Mouse (Mus musculus): ENCODE measurements around the gene Ddo.

Ddo gene

DNA sequence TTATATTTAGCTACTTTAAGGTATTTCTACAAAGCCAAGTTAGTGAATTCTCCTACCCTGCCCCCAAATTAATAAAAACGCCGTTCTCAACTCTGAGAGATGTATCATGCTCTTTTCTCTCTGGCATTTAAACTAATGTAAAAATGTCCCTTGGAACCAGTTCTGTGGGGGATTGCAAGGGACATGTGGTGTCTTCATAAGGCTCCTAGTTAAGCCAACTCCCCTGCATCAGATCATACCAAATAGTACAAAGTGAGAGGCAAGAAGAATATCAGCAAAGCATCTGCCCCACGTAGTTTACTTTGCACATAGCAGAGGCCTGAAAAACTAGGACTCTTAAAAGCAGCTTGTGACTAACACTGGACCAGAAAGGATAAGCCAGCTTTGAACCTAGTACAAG is 86.9 kb downstream of the Ddo start:
- DNase-seq (ENCODE audit: low spot score in 2 of 2): no peak

DNA sequence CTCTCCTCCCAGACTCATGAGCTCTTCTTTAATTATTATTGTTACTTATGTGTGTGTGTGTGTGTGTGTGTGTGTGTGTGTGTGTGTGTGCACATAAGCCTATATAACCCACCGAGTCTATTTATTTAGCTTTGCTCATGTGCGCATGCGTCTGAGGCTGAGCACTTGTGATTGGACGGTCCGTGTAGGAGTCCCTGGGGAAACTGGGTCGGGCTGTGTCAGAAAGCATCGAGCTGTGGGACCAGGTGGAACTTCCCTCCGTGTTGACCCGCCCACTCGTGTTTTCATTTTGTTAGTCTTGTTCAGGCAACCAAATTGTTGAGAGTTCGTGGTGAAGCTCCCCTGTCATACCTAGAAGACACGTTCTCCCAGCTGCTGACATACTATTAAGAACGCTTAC is 88.6 kb downstream of the Ddo start:
- no peak for DNase-seq (ENCODE audit: low spot score in 2 of 2)

DNA sequence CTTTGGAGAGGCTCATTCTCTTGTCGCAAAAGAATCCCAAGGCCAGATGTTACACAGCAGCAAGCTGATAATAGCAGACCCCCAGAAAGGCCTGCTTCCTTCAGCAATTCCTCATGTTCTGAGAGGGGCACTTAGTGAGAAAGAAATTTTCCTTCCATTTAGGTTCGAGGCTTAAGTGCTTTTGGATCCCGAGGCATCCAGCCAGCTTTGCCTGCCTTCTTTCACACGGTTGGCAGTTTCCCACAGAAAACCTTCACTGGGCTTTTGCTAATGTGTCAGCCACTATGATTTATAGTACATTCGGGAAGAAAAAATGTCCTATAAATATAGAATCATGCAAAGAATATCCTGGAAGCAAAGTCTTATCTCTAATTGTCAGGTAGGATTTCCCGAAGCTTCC is 89.3 kb downstream of the Ddo start:
- no peak for DNase-seq (ENCODE audit: low spot score in 2 of 2)

DNA sequence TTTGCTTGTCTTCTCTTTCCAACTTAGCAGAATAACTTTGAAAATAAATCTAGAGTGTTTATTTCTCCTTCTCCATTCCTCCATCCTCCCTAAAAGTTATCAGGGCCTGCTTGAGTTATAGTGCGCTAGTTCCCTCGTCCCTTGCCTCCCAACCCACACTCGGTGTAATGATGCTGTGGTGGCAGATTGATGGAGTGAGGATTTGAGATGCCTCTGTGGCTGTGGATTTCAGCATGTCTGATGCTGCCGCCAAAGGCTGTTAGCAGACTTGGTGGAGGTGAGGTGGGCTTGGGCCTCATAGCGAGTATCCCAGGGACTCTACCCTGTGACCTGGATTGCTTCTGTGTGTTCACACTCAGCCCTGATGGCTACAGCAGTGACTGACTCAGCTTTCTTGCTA is 91.1 kb downstream of the Ddo start:
- no peak for DNase-seq (ENCODE audit: low spot score in 2 of 2)

DNA sequence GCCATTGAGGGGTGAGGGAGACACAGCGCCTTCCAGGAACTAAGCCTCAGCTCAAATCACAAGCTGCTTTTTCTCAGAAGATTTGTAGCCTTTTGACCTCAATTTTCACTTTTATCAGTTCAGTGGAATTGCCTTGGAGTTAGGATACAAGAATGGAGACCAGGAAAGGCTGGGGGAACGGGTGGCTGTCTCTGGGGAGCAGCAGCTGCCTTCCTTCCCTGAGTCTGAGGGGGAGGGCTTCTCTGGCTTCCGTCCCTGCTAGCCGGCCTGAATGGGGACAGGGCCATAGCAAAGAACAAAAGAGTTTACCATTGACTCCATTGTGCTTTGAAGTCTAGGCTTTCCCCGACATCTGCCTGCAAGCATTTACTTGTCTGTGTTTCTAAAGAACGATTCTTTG is 94.5 kb downstream of the Ddo start:
- DNase-seq (ENCODE audit: low spot score in 2 of 2): no peak

DNA sequence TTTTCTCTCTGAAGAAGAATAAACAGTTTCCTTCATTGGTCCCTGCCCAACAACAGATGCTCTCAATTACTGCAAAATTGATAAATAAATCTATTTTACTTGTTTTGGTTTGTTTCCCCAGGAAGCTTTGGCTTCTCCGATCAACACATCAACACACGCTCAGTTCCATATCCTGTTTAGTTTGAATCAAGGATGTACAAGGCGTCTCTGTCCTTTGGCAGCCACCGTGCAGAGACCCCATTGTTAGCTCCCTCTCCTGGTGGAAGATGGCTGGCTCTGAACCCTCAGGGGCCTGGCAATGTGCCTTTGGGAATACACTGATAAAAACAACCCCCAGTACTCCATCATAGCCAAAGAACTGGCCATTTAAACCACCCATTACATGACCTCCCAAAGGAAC is 95.3 kb downstream of the Ddo start:
- no peak for DNase-seq (ENCODE audit: low spot score in 2 of 2)

DNA sequence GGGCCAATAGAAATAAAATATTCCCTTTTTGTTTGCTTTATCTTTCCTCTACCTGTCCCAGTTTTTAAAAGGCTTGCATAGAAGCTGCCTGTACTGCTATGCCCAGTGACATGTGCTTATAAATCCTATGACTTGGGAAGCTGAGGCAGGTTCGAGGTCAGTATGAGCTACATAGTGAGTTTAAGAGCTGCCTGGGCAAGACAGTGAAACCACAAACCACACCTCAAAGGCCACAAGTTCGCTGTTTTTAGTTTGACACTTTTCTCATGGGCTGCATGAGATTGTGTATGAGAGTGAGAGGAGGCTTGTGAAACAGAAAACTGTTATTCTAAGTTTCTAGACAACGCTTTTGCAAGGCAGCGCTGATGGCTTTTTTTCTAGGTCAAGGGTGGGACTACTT is 95.7 kb downstream of the Ddo start:
- no peak for DNase-seq (ENCODE audit: low spot score in 2 of 2)

DNA sequence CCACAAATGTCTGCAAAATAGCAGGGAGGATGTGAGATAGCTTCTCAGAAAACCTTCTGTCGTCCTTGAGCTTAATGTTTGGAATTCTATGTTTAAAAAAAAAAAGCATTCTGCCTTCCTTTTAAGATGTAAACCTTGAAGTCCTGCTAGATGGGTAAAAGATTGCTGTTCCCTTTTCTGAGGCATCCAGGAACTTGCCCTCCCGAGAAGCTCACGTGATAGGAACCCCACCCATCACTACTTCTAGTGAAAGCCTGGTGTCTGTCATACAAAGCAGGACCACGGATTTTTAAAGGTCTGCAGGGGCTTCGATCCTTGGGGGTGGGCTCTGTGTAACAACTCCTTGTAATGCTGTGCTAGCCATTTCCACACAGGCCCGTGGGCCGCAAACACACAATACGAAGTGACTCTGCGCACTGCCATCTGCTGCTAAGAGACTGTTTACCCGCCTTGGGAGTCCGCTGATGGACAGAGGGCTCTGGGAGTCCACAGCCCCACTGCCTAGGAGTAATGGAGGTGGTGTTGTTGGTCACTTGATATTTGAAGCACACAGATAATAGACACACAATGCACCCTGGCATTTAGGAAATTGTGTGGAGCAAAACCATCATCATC is 96.6 kb downstream of the Ddo start:
- no peak for DNase-seq (ENCODE audit: low spot score in 2 of 2)

DNA sequence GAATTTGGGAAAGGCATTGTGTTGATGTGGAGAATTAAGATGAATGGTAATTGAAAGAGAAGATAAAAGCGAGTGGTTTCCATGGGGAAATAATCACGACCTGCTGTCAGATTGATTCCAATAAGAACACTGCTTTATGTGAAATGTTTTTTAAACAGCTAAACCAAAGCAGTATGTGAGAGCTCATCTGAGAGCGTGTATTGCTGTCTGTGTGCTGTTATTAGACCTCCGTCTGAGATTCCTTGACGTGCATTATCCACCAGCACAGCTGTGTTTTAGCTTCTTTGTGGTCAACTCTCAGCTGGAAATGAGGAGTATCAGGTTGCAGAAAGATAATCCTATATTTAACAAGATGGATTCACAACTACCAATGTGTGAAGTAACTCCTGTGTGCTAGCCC is 97.2 kb downstream of the Ddo start:
- no peak for DNase-seq (ENCODE audit: low spot score in 2 of 2)

DNA sequence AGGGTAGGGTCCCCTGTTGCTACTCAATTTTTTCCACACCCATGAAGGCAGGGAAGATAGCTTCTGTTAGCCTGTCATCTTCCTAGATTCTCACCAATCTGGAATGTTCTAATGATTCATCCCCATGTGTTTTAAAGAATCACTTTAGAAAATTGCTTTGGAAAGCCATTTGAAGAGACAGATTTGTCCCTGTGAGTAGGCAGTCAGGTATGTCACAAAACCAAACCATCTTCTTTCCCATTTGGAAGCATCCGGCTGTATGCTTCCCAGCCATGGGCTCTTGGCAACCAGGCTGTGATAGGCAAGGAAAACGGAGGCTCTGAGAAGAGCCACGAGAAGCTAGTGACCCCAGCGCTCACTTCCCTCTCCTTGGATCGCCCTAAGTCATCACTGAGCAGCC is 100.4 kb downstream of the Ddo start:
- no peak for DNase-seq (ENCODE audit: low spot score in 2 of 2)
